Mouse (Mus musculus): ENCODE measurements at regions not wholly inside any gene's neighbourhood (a gene's known extent, or its start where the extent isn't known, plus 50 kb on each side); places are given as distances from the start of the nearest gene placed in this dataset.

DNA sequence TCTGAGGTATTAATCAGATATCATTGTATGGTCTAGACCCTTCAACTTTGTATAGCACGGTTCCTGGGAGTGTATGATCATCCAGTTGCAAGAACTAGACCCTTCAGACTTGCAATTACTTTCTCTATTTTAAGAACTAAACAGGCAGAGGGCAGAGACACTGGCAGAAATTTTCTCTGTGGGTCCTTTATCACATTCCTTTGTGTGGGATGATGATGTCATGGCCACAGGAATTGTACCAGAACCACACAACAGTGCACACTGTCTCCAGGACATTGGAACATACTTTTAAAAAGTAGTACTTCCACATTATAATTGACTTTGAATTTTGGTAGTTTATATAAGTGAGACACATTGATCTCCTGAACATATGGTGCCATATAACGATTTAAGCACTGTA is 674.2 kb downstream of the Rfpl4b start:
- TF ChIP-seq CTCF (IDR thresholded peaks at IDR 0.05; ENCODE audit: low read depth, low read length) = no peak
- TF ChIP-seq POLR2A (IDR thresholded peaks at IDR 0.05; ENCODE audit: insufficient read depth, low read length) = no peak
- TF ChIP-seq EP300 (IDR thresholded peaks at IDR 0.05; ENCODE audit: insufficient read depth, low read depth, low read length) = no peak

Measured in ES-Bruce4 (cell line).